ENCODE assay signal across 7 mouse cellular contexts in the genomic region with DNA sequence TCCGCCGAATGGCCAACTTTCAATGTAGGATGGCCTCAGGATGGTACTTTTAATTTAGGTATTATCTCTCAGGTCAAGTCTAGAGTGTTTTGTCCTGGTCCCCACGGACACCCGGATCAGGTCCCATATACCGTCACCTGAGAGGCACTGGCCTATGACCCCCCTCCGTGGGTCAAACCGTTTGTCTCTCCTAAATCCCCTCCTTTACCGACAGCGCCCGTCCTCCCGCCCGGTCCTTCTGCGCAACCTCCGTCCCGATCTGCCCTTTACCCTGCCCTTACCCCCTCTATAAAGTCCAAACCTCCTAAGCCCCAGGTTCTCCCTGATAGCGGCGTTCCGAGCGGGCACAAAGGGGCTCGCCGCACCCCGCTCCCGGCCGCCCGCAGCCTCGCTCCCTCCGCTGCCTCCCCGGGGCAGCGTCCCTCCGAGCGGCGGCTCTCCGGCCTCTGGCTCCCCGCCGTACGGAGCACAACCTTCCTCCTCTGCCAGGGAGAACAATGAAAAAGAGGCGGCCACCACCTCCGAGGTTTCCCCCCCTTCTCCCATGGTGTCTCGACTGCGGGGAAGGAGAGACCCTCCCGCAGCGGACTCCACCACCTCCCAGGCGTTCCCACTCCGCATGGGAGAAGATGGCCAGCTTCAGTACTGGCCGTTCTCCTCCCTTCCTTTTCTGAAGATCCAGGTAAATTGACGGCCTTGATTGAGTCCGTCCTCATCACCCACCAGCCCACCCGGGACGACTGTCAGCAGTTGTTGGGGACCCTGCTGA. TPM values are rescaled to one million over a fixed set of nuclear protein-coding genes. Genes with fewer than 3 reads are reported as not detected.
DNase-seq lines count a peak whose midpoint lies in the region; ATAC-seq and TF ChIP-seq lines count a peak whose summit lies in the region.
"Not testable (repeated sequence)": the region's sequence is repeated elsewhere in the genome, so short reads cannot be mapped to it uniquely, and the experiment has no call there.

No protein-coding gene starts in this region.

- TF ChIP-seq CTCF in forebrain, postnatal 0 days (IDR thresholded peaks at IDR 0.05; ENCODE audit: low read depth): not testable (repeated sequence)

- peak overlapping the region; percentile 35 for H3K4me3 ChIP-seq in embryonic facial prominence, embryonic 12.5 days
- H3K4me3 ChIP-seq in forebrain, postnatal 0 days (ENCODE audit: low read depth, low read length): peak overlapping the region; percentile 31
- peak overlapping the region; percentile 32 for H3K4me3 ChIP-seq in hindbrain, embryonic 11.5 days (ENCODE audit: low read depth, low read length)
- peak overlapping the region; percentile 43 for H3K4me3 ChIP-seq in kidney, embryonic 15.5 days (replicated peaks)
- peak overlapping the region; percentile 45 for H3K4me3 ChIP-seq in liver, embryonic 11.5 days (ENCODE audit: low read depth, low read length)
- peak overlapping the region; percentile 74 for H3K4me3 ChIP-seq in megakaryocyte, embryonic 14.5 days (replicated peaks)
- H3K4me3 ChIP-seq in neural tube, embryonic 15.5 days (replicated peaks): peak overlapping the region; percentile 36

- H3K4me2 ChIP-seq in embryonic facial prominence, embryonic 12.5 days (replicated peaks): peak overlapping the region; percentile 51
- peak overlapping the region; percentile 49 for H3K4me2 ChIP-seq in forebrain, postnatal 0 days (ENCODE audit: low read depth)
- peak overlapping the region; percentile 52 for H3K4me2 ChIP-seq in hindbrain, embryonic 11.5 days (replicated peaks; ENCODE audit: low read depth, low read length)
- H3K4me2 ChIP-seq in kidney, embryonic 15.5 days: peak overlapping the region; percentile 60
- H3K4me2 ChIP-seq in liver, embryonic 11.5 days: peak overlapping the region; percentile 62
- H3K4me2 ChIP-seq in neural tube, embryonic 15.5 days: peak overlapping the region; percentile 57

- 6% methylated on average over 23 of the region's 49 CpGs for WGBS in embryonic facial prominence, embryonic 12.5 days
- 9% methylated on average over 20 of the region's 49 CpGs for WGBS in forebrain, postnatal 0 days
- 4% methylated on average over 22 of the region's 49 CpGs for WGBS in hindbrain, embryonic 11.5 days
- WGBS in kidney, embryonic 15.5 days: under 1% methylated on average over 20 of the region's 49 CpGs
- WGBS in liver, embryonic 11.5 days: 3% methylated on average over 22 of the region's 49 CpGs
- 7% methylated on average over 22 of the region's 49 CpGs for WGBS in neural tube, embryonic 15.5 days

- H3K9me3 ChIP-seq in embryonic facial prominence, embryonic 12.5 days; forebrain, postnatal 0 days (ENCODE audit: low read length); hindbrain, embryonic 11.5 days (ENCODE audit: control insufficient read depth, low read length); kidney, embryonic 15.5 days (replicated peaks); liver, embryonic 11.5 days (ENCODE audit: control insufficient read depth, low read length); megakaryocyte, embryonic 14.5 days; neural tube, embryonic 15.5 days (replicated peaks): not testable (repeated sequence)

- H3K27ac ChIP-seq in embryonic facial prominence, embryonic 12.5 days; forebrain, postnatal 0 days (ENCODE audit: low read depth, low read length); hindbrain, embryonic 11.5 days (ENCODE audit: low read depth, low read length); kidney, embryonic 15.5 days; liver, embryonic 11.5 days (ENCODE audit: low read depth, low read length); neural tube, embryonic 15.5 days (replicated peaks): not testable (repeated sequence)

- DNase-seq in forebrain, postnatal 0 days; liver, embryonic 11.5 days (ENCODE audit: low spot score): not testable (repeated sequence)
- DNase-seq in hindbrain, embryonic 11.5 days (ENCODE audit: low spot score): peak; percentile 49

- peaks cover 22% of the 10 kb centered on the region for H3K27me3 ChIP-seq in embryonic facial prominence, embryonic 12.5 days
- H3K27me3 ChIP-seq in forebrain, postnatal 0 days (ENCODE audit: insufficient read depth, low read length); hindbrain, embryonic 11.5 days (ENCODE audit: control insufficient read depth, insufficient read depth, low read length); kidney, embryonic 15.5 days; liver, embryonic 11.5 days (replicated peaks; ENCODE audit: control insufficient read depth, insufficient read depth, low read length); neural tube, embryonic 15.5 days (replicated peaks): not testable (repeated sequence)
- H3K27me3 ChIP-seq in megakaryocyte, embryonic 14.5 days (replicated peaks): peaks cover 20% of the 10 kb centered on the region

- H3K4me1 ChIP-seq in embryonic facial prominence, embryonic 12.5 days; forebrain, postnatal 0 days (ENCODE audit: insufficient read depth); hindbrain, embryonic 11.5 days (replicated peaks; ENCODE audit: control insufficient read depth, insufficient read depth, low read length); liver, embryonic 11.5 days (replicated peaks; ENCODE audit: control insufficient read depth, insufficient read depth, low read length); megakaryocyte, embryonic 14.5 days; neural tube, embryonic 15.5 days: not testable (repeated sequence)
- peaks cover 19% of the 10 kb centered on the region for H3K4me1 ChIP-seq in kidney, embryonic 15.5 days

- not testable (repeated sequence) for H3K36me3 ChIP-seq in embryonic facial prominence, embryonic 12.5 days; forebrain, postnatal 0 days (ENCODE audit: insufficient read depth); hindbrain, embryonic 11.5 days (ENCODE audit: control insufficient read depth, insufficient read depth, low read length); kidney, embryonic 15.5 days; liver, embryonic 11.5 days (ENCODE audit: control insufficient read depth, insufficient read depth, low read length); megakaryocyte, embryonic 14.5 days (replicated peaks; ENCODE audit: low read length); neural tube, embryonic 15.5 days

- ATAC-seq in embryonic facial prominence, embryonic 12.5 days (ENCODE audit: insufficient number of reproducible peaks, insufficient read depth, low FRiP score, low TSS enrichment); kidney, embryonic 15.5 days (replicated peaks; ENCODE audit: low FRiP score); liver, embryonic 11.5 days (replicated peaks; ENCODE audit: low FRiP score): not testable (repeated sequence)
- peak; percentile 66 for ATAC-seq in forebrain, postnatal 0 days
- peak; percentile 73 for ATAC-seq in hindbrain, embryonic 11.5 days (ENCODE audit: low FRiP score)
- ATAC-seq in neural tube, embryonic 15.5 days (ENCODE audit: low FRiP score): 0 out of 2 replicates have a peak, but pooled peaks have one; percentile 53

- H3K9ac ChIP-seq in embryonic facial prominence, embryonic 12.5 days; liver, embryonic 11.5 days (ENCODE audit: low read depth, low read length); neural tube, embryonic 15.5 days (replicated peaks): not testable (repeated sequence)
- H3K9ac ChIP-seq in forebrain, postnatal 0 days: peak overlapping the region; percentile 39; the same call in 1 of the 2 replicates
- peak overlapping the region; percentile 31; the same call in 1 of the 2 replicates for H3K9ac ChIP-seq in hindbrain, embryonic 11.5 days (ENCODE audit: low read depth, low read length)
- H3K9ac ChIP-seq in kidney, embryonic 15.5 days: peak overlapping the region; percentile 15; the same call in 1 of the 2 replicates

RNA-seq across cellular contexts. Expression of a gene that starts 51.7 kb away (rescaled TPM):
- 57.7 and 58.2 TPM in 2 replicates for polyA plus RNA-seq in embryonic facial prominence, embryonic 12.5 days (2016; fragmentation: Nextera tagmentation; extraction: Ambion mirVana)
- total RNA-seq in forebrain, postnatal 0 days (2014; rRNA removed): 181 and 195 TPM in 2 replicates
- 101 and 102 TPM in 2 replicates for polyA plus RNA-seq in forebrain, postnatal 0 days (2015; fragmentation: Nextera tagmentation; extraction: Ambion mirVana)
- 30.2 and 31.9 TPM in 2 replicates for polyA plus RNA-seq in hindbrain, embryonic 11.5 days (2014; fragmentation: Nextera tagmentation; extraction: Ambion mirVana)
- polyA plus RNA-seq in kidney, embryonic 15.5 days (2015; fragmentation: Nextera tagmentation; extraction: Ambion mirVana): 52.9 and 57.3 TPM in 2 replicates
- polyA plus RNA-seq in liver, embryonic 11.5 days (2014; fragmentation: Nextera tagmentation; extraction: Ambion mirVana): 18.4 TPM in 2 replicates
- polyA plus RNA-seq in megakaryocyte, embryonic 14.5 days (2012; ENCODE audit: insufficient read depth, low replicate concordance): 3.9 and 8.8 TPM in 2 replicates
- polyA plus RNA-seq in neural tube, embryonic 15.5 days (2015; fragmentation: Nextera tagmentation; extraction: Ambion mirVana): 84.9 and 87.1 TPM in 2 replicates

RNA-seq across cellular contexts. Expression of a gene that starts 57.3 kb away (rescaled TPM):
- polyA plus RNA-seq in embryonic facial prominence, embryonic 12.5 days (2016; fragmentation: Nextera tagmentation; extraction: Ambion mirVana): 2.7 and 3.5 TPM in 2 replicates
- total RNA-seq in forebrain, postnatal 0 days (2014; rRNA removed): 8.6 and 12.9 TPM in 2 replicates
- polyA plus RNA-seq in forebrain, postnatal 0 days (2015; fragmentation: Nextera tagmentation; extraction: Ambion mirVana): 7.1 and 7.2 TPM in 2 replicates
- 2.9 and 3.0 TPM in 2 replicates for polyA plus RNA-seq in hindbrain, embryonic 11.5 days (2014; fragmentation: Nextera tagmentation; extraction: Ambion mirVana)
- 1.3 and 2.0 TPM in 2 replicates for polyA plus RNA-seq in kidney, embryonic 15.5 days (2015; fragmentation: Nextera tagmentation; extraction: Ambion mirVana)
- 0.35 and 0.45 TPM in 2 replicates for polyA plus RNA-seq in liver, embryonic 11.5 days (2014; fragmentation: Nextera tagmentation; extraction: Ambion mirVana)
- 1.7 TPM in 1 of 2 replicates, not detected in the other for polyA plus RNA-seq in megakaryocyte, embryonic 14.5 days (2012; ENCODE audit: insufficient read depth, low replicate concordance)
- 3.4 and 4.2 TPM in 2 replicates for polyA plus RNA-seq in neural tube, embryonic 15.5 days (2015; fragmentation: Nextera tagmentation; extraction: Ambion mirVana)

RNA-seq across cellular contexts. Expression of a gene that starts 59.0 kb away (rescaled TPM):
- polyA plus RNA-seq in embryonic facial prominence, embryonic 12.5 days (2016; fragmentation: Nextera tagmentation; extraction: Ambion mirVana): 2.4 and 2.6 TPM in 2 replicates
- total RNA-seq in forebrain, postnatal 0 days (2014; rRNA removed): 271 and 284 TPM in 2 replicates
- 227 and 280 TPM in 2 replicates for polyA plus RNA-seq in forebrain, postnatal 0 days (2015; fragmentation: Nextera tagmentation; extraction: Ambion mirVana)
- 3.4 and 3.6 TPM in 2 replicates for polyA plus RNA-seq in hindbrain, embryonic 11.5 days (2014; fragmentation: Nextera tagmentation; extraction: Ambion mirVana)
- polyA plus RNA-seq in kidney, embryonic 15.5 days (2015; fragmentation: Nextera tagmentation; extraction: Ambion mirVana): 4.3 and 4.5 TPM in 2 replicates
- 0.99 and 1.0 TPM in 2 replicates for polyA plus RNA-seq in liver, embryonic 11.5 days (2014; fragmentation: Nextera tagmentation; extraction: Ambion mirVana)
- 0.11 TPM in 1 of 2 replicates, not detected in the other for polyA plus RNA-seq in megakaryocyte, embryonic 14.5 days (2012; ENCODE audit: insufficient read depth, low replicate concordance)
- polyA plus RNA-seq in neural tube, embryonic 15.5 days (2015; fragmentation: Nextera tagmentation; extraction: Ambion mirVana): 113 and 140 TPM in 2 replicates

Comparison
In these comparisons a context has a peak if more than half of its experiments do, and no peak if none do; other contexts are left out.
1. RNA of a gene that starts 59.0 kb away (polyA plus RNA-seq): 227 to 280 TPM in forebrain, postnatal 0 days and 113 to 140 TPM in neural tube, embryonic 15.5 days; 4.3 to 4.5 TPM in kidney, embryonic 15.5 days, 3.4 to 3.6 TPM in hindbrain, embryonic 11.5 days, 2.4 to 2.6 TPM in embryonic facial prominence, embryonic 12.5 days, 0.99 to 1.0 TPM in liver, embryonic 11.5 days and 0.11 TPM in megakaryocyte, embryonic 14.5 days; every median in the first group is over 10 times any median in the second.
2. Peak in every context shown above with its lines, with median percentiles within 50 percentile points of each other: H3K4me2 ChIP-seq and H3K4me3 ChIP-seq.